Mouse (Mus musculus): ENCODE measurements around the gene Agpat4.

DNA sequence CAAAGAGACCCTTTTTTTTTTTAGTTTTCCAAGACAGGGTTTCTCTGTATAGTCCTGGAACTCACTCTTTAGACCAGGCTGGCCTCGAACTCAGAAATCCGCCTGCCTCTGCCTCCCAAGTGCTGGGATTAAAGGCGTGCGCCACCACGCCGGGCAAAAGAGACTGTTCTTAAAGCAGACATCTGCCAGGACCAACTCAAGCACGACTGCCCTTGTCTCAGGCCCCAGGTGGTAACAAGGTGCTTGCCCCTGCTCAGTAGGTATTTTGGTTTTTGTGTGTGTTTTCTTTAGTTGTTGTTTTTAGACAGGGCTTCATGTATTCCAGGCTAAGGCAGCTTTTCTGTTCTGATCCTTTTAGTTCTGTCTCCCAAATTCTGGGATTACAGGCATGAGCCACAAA lies 43.4 kb downstream of the Agpat4 start:
- no peak for TF ChIP-seq POLR2A (IDR thresholded peaks at IDR 0.05; ENCODE audit: borderline replicate concordance, low read depth, low read length)
- no peak for TF ChIP-seq CTCF (IDR thresholded peaks at IDR 0.05; ENCODE audit: low read depth, low read length)
